Mouse (Mus musculus): ENCODE measurements around the gene Cenpb.

- TF ChIP-seq CTCF (IDR thresholded peaks at IDR 0.05; ENCODE audit: low read depth) (no peak), EP300 (IDR thresholded peaks at IDR 0.05; ENCODE audit: low read depth) (no peak)
Observed at GRCm38 (mm10) chr2:131186343-131186742, 6.5 kb upstream of the Cenpb start.

Measured in heart, postnatal 0 days (tissue).